Mouse (Mus musculus) thymus, postnatal 0 days (tissue): ENCODE results near the gene Vgll3. TPM values are rescaled to one million over a fixed set of nuclear protein-coding genes. Genes with fewer than 3 reads are reported as not detected.
A peak's percentile ranks its signal among the peaks of the same experiment; 100 is the strongest.

Experiments
- DNase-seq: peaks from one replicate; pipeline ENCODE4 v3.0.0-alpha.2; 2015; ENCODE audit warnings: low spot score
- polyA plus RNA-seq: library from polyadenylated mRNA; unstranded; fragments of >200 nt; fragmentation: Nextera tagmentation; extraction: Ambion mirVana; gene quantifications from 2 replicates; pipeline ENCODE4 v1.2.1, GENCODE M21; 2015

The Vgll3 gene
- 0.29 and 0.40 TPM in 2 replicates for polyA plus RNA-seq

DNA sequence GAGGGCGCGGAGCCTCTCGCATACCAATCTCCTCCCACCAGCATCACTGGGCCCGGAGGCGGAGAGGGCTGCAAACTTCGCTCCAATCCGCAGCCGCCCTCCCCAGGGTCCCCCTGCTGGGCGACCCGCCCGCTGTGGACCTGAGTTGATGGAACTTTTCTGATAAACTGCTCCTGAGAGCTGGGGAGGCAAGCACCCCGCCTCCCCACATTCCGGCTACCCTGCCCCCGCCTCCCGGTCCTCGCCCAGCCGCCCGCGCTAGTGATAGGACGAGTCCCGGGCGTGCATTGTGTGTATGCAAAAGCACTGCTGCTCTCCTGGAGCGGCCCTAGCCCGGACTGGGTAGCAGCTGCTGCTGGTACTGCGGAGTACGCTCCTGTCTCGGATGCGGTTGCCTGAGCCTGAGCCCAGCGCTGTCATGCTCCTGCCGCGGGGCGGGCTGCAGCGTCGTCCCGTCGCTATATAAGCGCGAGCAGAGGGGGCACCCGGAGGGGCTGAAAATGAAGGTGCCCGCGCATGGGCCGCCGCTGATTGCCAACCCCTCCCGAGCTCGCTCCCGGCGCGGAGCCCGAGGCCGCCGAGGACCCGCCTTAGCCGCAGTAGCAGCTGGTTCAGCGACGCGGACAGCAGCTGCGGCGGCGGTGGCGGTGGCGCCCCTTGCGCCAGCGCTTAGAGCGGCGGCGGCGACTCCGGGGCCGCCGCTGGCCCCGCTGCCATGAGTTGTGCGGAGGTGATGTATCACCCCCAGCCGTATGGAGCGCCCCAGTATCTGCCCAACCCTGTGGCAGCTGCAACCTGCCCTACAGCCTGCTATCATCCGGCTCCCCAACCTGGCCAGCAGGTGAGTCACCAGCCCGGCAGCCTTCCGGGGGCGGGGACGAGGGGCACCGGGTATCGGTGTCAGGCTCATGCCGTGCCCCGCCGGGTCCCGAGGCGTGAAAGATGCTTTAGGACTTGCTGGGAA is at the start of gene Vgll3:
Gene Vgll3, plus strand, starts transcription at position 340 of the 964 bp plus-strand sequence.
- DNase-seq, result peak; percentile 11

DNA sequence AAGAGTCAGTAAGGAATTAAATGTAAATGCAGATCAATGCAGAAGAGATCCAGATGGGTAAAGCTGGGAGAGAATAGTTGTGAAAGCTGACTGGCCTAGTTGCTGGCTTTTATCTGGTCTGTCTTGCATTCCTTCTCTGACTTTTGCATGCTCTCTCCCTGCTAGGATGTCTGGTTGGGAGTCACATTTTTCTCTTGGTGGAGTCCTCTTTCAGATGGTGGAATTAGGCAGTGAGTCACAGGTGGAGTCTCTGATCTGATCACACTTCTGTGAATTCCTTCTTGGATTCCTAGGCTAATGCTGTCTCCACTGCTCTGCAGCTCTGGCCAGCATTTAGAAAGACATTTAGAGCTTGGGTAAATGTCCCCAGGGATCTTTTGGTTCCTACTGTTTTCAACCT is 49.1 kb upstream of the Vgll3 start:
- no peak for DNase-seq

DNA sequence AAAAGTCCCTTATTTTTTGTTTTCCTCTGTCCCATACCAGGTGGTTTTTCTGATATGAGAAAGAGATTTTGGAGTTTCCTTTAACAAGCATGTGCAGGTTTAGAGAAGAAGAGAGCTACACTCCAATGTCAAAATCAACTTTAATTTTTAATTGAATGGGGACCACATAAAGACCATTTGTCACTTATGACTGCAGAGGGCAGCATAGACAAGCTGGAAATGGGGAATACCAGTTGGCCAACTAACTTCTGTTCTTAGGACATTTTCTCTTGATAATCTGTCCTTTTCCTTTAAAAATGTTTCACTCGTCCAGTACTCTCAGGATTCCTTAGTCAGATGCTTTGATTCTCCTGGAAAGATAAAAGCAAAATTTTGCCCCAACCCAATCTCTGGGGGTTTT is 29.1 kb upstream of the Vgll3 start:
- DNase-seq, result no peak

DNA sequence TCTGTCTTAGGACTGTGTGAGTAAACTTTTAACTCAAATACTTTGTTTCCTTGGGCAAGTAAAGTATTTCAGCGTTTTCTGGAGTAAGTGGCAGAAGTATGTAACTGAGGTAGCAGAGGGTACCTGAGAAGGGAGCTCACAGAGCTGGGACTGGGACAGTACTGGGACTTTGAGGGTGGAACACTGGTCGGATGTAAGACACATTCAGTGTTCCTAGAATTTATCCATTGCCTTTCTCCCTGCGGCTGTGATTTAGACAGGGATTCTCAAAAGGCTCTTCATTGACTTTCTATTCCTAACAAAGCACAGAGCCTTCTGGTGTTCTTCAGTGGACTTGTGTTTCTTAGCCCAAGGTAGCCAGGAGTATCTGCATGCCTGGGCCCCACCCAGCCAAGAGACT is 1.0 kb downstream of the Vgll3 start:
- no peak for DNase-seq

DNA sequence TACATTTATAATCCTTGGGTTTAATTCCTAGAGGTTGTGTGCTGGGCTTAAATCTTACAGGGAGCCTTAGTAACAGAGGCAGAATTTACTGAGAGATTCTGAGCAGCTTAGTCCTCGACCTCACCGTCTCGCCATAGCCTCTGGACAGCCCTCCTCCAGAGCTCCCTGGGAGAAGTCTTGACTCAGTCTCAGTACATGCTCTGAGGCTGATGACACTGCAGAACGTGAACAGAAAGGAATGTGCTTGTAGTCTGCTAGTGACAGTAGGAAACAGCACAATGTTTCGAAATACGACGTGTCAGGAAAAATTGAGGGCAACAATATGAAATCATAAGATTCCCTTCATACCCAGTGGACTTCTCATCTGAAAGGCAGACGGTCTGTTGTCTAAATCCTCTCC is 3.7 kb downstream of the Vgll3 start:
- no peak for DNase-seq

DNA sequence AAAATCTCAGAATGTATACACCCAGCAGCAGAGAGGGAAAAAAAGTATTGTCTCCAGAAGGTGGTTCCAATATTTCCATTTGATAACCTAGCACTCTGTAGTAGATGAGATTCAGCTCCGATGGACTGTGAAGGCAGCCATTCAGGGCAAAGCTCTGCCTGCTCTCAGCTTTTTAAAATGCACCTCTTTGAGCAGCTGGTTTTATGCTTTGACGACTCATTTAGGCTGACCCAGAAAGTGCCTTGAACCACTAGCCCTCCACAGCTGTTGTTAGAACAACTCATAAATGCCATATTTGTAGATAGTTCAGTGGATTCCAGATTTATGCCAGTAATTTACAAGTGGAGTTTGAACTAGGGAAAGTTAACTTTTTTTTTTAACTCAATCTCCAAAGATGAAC is 5.7 kb downstream of the Vgll3 start:
- DNase-seq, result no peak

DNA sequence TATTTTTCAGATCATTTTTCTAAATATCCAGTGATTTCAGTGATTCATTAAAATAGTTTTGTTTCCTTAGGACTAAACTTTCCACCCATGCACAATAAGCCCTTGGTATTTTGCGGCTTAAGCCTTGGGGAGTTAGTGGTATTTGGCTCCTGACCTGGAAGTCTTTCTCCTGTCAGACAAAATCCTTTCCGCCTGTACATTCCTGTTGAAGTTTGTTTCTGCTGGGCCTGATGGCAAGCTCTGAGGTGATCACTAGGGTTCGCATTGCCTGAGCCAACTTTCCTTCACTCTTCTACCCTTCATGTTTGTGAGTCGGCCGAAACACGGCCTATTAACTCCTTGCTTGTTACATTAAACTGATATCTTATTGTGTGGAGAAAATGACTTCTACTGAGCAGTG is 8.7 kb downstream of the Vgll3 start:
- DNase-seq, result no peak

DNA sequence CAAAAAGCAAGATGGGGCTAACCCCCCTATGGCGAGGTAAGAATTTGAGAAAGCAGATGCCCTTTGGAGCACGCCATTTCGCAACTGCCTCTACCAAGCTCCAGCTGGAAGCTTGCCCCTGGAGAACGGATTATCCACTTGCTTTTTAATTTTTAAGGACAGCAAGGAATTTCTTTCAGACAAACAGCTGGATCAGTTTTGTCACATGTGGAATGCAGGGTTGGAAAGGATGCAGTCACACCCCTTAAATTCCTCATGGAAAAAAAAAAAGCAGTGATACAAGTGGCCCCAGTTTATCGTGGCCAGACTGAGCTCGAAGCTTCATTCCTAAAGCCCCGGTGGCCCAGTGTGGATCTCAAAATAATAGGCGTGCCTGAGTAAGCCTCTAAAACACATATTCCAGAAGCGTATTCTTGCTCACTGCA is 13.1 kb downstream of the Vgll3 start:
- DNase-seq, result no peak

DNA sequence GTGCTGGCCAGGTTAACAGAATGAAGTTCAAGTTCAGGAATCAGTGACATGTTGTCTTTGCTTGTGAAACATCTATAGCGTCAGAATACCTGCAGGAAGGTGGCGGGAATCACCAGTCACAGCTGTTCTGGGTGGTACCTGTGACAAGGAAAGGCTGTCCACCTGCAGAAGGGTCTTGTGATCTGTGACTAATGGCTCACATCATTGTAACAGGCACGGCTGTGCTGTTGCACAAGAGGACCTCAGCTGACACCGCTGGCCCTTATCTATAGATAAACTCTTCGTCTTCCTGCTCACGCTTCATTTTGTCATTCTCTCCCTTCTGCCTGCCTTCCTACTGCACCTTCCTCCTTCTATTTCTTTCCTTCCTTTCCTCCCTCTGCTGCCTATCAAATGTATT is 14.0 kb downstream of the Vgll3 start:
- DNase-seq, result no peak

DNA sequence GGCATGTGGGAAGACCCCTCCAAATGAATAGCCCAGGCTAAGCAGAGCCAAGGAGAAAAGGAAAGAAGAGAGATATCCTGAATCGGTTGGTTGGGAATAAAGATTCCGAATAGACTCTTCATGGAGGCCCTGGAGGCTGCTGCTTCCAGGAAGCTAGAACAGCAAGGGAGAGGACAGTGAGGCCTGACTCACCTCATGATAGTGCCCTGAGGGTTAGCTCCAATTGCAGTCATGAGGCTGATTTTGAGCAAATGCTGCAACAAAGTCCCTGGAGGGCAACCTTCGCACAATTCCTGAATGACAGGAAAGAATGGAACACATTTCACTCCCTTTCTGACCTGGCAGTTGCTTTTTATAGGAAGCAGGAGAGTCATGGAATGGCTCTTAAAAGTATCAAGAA is 19.7 kb downstream of the Vgll3 start:
- DNase-seq, result no peak

DNA sequence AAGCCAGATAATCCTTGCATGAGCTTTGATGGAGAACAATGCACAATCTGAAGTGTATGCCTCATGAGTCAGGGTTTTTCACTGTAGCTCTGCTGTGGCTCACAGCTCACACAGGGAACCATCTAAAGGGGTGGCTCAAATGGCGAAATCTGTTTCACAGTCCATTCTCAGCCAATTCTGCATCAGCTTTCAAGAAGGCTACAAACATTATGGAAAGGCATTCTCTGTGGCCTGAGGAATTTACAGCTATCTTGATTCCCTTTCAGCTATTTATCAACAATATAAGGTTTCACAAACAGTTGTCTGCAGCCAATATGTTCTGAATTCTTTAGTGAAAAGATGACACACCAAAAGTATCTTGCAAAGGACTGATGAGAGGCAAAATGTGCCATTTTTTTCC is 35.1 kb downstream of the Vgll3 start:
- no peak for DNase-seq

DNA sequence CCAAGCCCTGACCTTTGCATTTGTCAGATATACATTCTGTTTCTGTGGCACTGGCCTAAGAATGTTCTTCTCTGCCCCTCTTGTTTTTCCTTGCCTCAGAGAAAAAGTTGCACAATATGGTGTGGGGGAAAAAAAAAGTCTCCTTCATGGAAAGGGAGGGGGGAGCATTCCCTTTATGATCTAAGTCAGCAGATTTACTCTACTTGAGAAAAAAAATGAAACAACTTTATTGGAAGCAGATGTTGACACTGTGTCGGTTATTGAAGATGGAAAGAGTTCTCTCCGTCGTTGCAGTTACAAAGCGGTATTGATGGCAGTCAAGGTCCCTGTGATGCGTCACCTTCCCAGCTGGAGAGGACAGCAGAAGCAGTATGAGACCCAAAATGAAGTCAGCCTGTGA is 49.4 kb downstream of the Vgll3 start:
- DNase-seq, result no peak

DNA sequence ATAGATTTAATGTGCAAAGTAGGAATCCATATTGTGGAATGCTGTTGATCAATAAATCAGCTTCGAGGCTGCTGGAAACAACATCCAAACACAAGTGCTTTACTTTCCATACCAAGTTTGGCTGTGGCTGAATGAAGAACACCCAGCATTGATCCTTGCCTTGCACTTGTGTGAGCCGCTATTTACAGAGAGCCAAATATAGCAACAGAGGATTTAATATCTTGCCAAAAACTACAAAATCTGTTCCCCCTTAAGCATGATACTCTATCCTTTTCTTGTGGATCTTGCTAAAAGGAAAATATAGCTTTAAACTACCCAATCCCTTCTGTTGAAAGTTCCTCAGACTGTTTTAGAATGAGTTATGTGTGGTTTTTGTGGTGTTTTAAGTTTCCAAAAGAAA is 52.9 kb downstream of the Vgll3 start:
- DNase-seq, result no peak

DNA sequence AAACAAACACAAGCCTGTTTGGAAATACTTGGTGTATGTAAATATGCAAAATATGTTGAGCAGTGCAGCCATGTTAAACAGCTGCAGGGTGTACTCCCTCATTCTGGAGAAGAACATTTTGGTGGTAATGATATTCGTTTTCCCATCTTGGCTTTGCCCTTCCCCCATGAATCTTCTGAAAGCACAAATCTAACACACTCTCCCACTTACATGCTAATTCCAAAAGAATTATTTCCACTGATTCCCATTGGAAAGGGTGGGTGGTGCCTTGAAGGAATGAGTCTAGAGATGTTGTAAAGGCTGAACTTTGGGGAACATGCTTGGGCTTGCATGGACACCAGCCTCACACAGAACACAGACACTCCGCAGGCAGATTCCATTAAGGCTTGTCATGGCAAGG is 53.9 kb downstream of the Vgll3 start:
- no peak for DNase-seq

DNA sequence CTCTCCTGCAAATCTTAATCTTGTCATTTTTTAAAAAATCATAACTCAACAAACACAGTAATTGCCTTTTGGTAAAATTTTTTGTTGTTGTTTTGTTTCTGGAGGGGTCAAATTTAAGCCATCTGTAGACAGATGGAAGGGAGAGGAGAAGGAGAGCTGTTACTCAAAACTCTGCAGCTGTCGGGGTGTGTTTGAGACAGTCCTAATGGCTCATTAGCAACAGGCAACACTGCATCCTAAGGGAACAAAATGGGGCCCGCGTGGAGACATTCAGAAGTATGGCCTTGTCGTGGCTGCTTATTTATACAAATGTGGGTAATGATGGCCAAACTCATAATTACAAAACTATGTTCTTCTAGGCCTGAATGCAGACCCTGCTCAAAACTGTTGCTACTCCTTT is 73.9 kb downstream of the Vgll3 start:
- no peak for DNase-seq
